Mouse (Mus musculus): ENCODE data around the gene Kctd21. TPM values are rescaled to one million over a fixed set of nuclear protein-coding genes. Genes with fewer than 3 reads are reported as not detected.
A peak's percentile ranks its signal among the peaks of the same experiment; 100 is the strongest.

Gene Kctd21
- polyA plus RNA-seq (2015; fragmentation: Nextera tagmentation; extraction: Ambion mirVana) = 1.1 and 1.4 TPM in 2 replicates

GRCm38 (mm10) chr7:97331726-97332666 is at the start of gene Kctd21, which contains the start of gene Usp35:
Gene Kctd21, plus strand, starts transcription at chr7:97332327.
Gene Usp35, minus strand, starts transcription at chr7:97332020.
- Histone ChIP-seq H3K4me2 (ENCODE audit: low read depth, low read length) (peak within 1 kb of the TSS; percentile 91), H3K9me3 (replicated peaks; ENCODE audit: control insufficient read depth, low read length) (no peaks in the 10 kb centered on the region), H3K36me3 (ENCODE audit: control insufficient read depth, insufficient read depth) (no peaks in the 10 kb centered on the region), H3K4me3 (ENCODE audit: low read depth, low read length) (peak within 1 kb of the TSS; percentile 82), H3K4me1 (ENCODE audit: control insufficient read depth, low read depth, low read length) (peaks cover 13% of the 10 kb centered on the region), H3K27ac (ENCODE audit: low read length) (no peak within 1 kb of the TSS), H3K27me3 (ENCODE audit: control insufficient read depth, insufficient read depth, low read depth, low read length) (no peaks in the 10 kb centered on the region), H3K9ac (ENCODE audit: low read depth, low read length) (peak within 1 kb of the TSS; percentile 71)
- WGBS (ENCODE audit: insufficient replicate concordance) = under 1% methylated on average over 68 of the region's 68 CpGs
- ATAC-seq (ENCODE audit: low read depth) = peak; percentile 100

GRCm38 (mm10) chr7:97296986-97297385 is 35.1 kb upstream of the Kctd21 start:
- Histone ChIP-seq H3K9ac (ENCODE audit: low read depth, low read length) (no peak overlapping the region), H3K36me3 (ENCODE audit: control insufficient read depth, insufficient read depth) (no peaks in the 10 kb centered on the region), H3K4me3 (ENCODE audit: low read depth, low read length) (no peak overlapping the region), H3K4me1 (ENCODE audit: control insufficient read depth, low read depth, low read length) (no peaks in the 10 kb centered on the region), H3K27ac (ENCODE audit: low read length) (no peak overlapping the region), H3K27me3 (ENCODE audit: control insufficient read depth, insufficient read depth, low read depth, low read length) (no peaks in the 10 kb centered on the region), H3K9me3 (replicated peaks; ENCODE audit: control insufficient read depth, low read length) (no peaks in the 10 kb centered on the region), H3K4me2 (ENCODE audit: low read depth, low read length) (no peak overlapping the region)
- no peak for ATAC-seq (ENCODE audit: low read depth)
- 43% methylated on average over 2 of the region's 2 CpGs for WGBS (ENCODE audit: insufficient replicate concordance)

DNA sequence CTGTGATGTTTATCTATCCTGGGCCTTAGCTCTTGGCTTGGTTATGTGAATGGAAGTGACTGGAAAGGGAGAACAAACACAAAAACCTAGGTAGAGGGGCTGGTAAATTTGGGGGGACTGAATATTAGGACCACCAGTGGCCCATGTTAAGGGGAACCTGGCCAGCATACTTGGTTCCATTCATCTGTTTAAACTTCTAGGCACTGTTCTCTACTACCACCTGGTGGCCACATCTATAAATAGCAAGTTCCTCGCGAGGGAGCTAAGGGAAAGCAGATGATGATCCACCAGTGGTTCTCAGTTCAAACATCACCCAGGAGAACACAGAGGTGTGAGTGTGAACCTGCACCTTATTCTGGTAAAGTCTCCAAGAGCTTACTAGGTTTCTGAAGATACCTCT is 34.7 kb upstream of the Kctd21 start:
- WGBS (ENCODE audit: insufficient replicate concordance) = 0% methylated on average over 2 of the region's 2 CpGs
- no peak overlapping the region for H3K4me3 ChIP-seq (ENCODE audit: low read depth, low read length)
- no peaks in the 10 kb centered on the region for H3K27me3 ChIP-seq (ENCODE audit: control insufficient read depth, insufficient read depth, low read depth, low read length)
- H3K4me2 ChIP-seq (ENCODE audit: low read depth, low read length) = no peak overlapping the region
- no peak overlapping the region for H3K9ac ChIP-seq (ENCODE audit: low read depth, low read length)
- no peak for ATAC-seq (ENCODE audit: low read depth)
- no peaks in the 10 kb centered on the region for H3K4me1 ChIP-seq (ENCODE audit: control insufficient read depth, low read depth, low read length)
- no peak overlapping the region for H3K27ac ChIP-seq (ENCODE audit: low read length)
- no peaks in the 10 kb centered on the region for H3K9me3 ChIP-seq (replicated peaks; ENCODE audit: control insufficient read depth, low read length)
- H3K36me3 ChIP-seq (ENCODE audit: control insufficient read depth, insufficient read depth) = no peaks in the 10 kb centered on the region

DNA sequence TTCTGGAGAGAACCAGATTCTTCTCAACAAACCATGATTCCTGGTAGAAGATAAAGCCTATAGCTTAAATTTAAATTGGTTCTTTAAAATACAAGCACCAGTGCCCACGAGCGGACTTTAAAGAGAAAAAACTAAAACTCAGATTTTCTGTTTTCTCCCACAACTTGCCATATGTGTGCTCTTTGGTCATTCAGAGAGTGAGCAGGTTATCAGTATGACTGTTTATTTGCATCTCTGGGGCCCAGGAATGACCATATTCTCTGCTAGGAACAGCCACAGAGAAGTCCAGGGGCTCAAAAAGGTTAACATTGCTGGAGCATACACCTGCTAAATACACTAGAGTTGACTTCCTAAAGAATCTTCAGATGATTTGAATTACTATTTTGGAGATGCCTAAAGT is 33.8 kb upstream of the Kctd21 start:
- Histone ChIP-seq H3K9ac (ENCODE audit: low read depth, low read length) (no peak overlapping the region), H3K27ac (ENCODE audit: low read length) (no peak overlapping the region), H3K36me3 (ENCODE audit: control insufficient read depth, insufficient read depth) (no peaks in the 10 kb centered on the region), H3K4me2 (ENCODE audit: low read depth, low read length) (no peak overlapping the region), H3K4me1 (ENCODE audit: control insufficient read depth, low read depth, low read length) (no peaks in the 10 kb centered on the region), H3K27me3 (ENCODE audit: control insufficient read depth, insufficient read depth, low read depth, low read length) (no peaks in the 10 kb centered on the region), H3K4me3 (ENCODE audit: low read depth, low read length) (no peak overlapping the region), H3K9me3 (replicated peaks; ENCODE audit: control insufficient read depth, low read length) (no peaks in the 10 kb centered on the region)
- WGBS (ENCODE audit: insufficient replicate concordance) = 75% methylated on average over 2 of the region's 2 CpGs
- ATAC-seq (ENCODE audit: low read depth) = no peak

DNA sequence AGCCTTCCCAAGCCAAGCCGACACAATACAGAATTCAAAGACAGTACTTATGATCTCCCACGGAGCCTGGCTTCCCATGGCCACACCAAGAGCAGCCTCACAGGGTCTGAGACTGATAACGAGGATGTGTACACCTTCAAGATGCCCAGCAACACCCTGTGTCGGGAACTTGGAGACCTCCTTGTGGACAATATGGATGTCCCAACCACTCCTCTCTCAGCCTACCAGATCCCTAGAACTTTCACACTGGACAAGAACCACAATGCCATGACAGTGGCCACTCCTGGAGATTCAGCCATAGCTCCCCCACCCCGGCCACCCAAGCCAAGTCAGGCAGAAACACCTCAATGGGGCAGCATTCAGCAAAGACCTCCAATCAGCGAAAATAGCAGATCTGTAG is 33.2 kb upstream of the Kctd21 start:
- Histone ChIP-seq H3K27ac (ENCODE audit: low read length) (no peak overlapping the region), H3K9me3 (replicated peaks; ENCODE audit: control insufficient read depth, low read length) (no peaks in the 10 kb centered on the region), H3K9ac (ENCODE audit: low read depth, low read length) (no peak overlapping the region), H3K27me3 (ENCODE audit: control insufficient read depth, insufficient read depth, low read depth, low read length) (no peaks in the 10 kb centered on the region), H3K36me3 (ENCODE audit: control insufficient read depth, insufficient read depth) (no peaks in the 10 kb centered on the region), H3K4me2 (ENCODE audit: low read depth, low read length) (no peak overlapping the region), H3K4me3 (ENCODE audit: low read depth, low read length) (no peak overlapping the region), H3K4me1 (ENCODE audit: control insufficient read depth, low read depth, low read length) (no peaks in the 10 kb centered on the region)
- no peak for ATAC-seq (ENCODE audit: low read depth)
- WGBS (ENCODE audit: insufficient replicate concordance) = 71% methylated on average over 6 of the region's 6 CpGs

GRCm38 (mm10) chr7:97300914-97301313 is 31.2 kb upstream of the Kctd21 start:
- Histone ChIP-seq H3K36me3 (ENCODE audit: control insufficient read depth, insufficient read depth) (no peaks in the 10 kb centered on the region), H3K4me2 (ENCODE audit: low read depth, low read length) (no peak overlapping the region), H3K4me1 (ENCODE audit: control insufficient read depth, low read depth, low read length) (no peaks in the 10 kb centered on the region), H3K27ac (ENCODE audit: low read length) (no peak overlapping the region), H3K9ac (ENCODE audit: low read depth, low read length) (no peak overlapping the region), H3K9me3 (replicated peaks; ENCODE audit: control insufficient read depth, low read length) (no peaks in the 10 kb centered on the region), H3K27me3 (ENCODE audit: control insufficient read depth, insufficient read depth, low read depth, low read length) (no peaks in the 10 kb centered on the region), H3K4me3 (ENCODE audit: low read depth, low read length) (no peak overlapping the region)
- ATAC-seq (ENCODE audit: low read depth) = no peak
- 43% methylated on average over 2 of the region's 2 CpGs for WGBS (ENCODE audit: insufficient replicate concordance)

GRCm38 (mm10) chr7:97301321-97301720 is 30.8 kb upstream of the Kctd21 start:
- H3K27ac ChIP-seq (ENCODE audit: low read length) = no peak overlapping the region
- no peak overlapping the region for H3K4me3 ChIP-seq (ENCODE audit: low read depth, low read length)
- H3K4me2 ChIP-seq (ENCODE audit: low read depth, low read length) = no peak overlapping the region
- no peak for ATAC-seq (ENCODE audit: low read depth)
- WGBS (ENCODE audit: insufficient replicate concordance) = 72% methylated on average over 8 of the region's 8 CpGs
- H3K9me3 ChIP-seq (replicated peaks; ENCODE audit: control insufficient read depth, low read length) = no peaks in the 10 kb centered on the region
- no peaks in the 10 kb centered on the region for H3K27me3 ChIP-seq (ENCODE audit: control insufficient read depth, insufficient read depth, low read depth, low read length)
- H3K4me1 ChIP-seq (ENCODE audit: control insufficient read depth, low read depth, low read length) = no peaks in the 10 kb centered on the region
- no peaks in the 10 kb centered on the region for H3K36me3 ChIP-seq (ENCODE audit: control insufficient read depth, insufficient read depth)
- no peak overlapping the region for H3K9ac ChIP-seq (ENCODE audit: low read depth, low read length)

- Histone ChIP-seq H3K27ac (ENCODE audit: low read length) (no peak overlapping the region), H3K36me3 (ENCODE audit: control insufficient read depth, insufficient read depth) (no peaks in the 10 kb centered on the region), H3K4me2 (ENCODE audit: low read depth, low read length) (no peak overlapping the region), H3K9me3 (replicated peaks; ENCODE audit: control insufficient read depth, low read length) (no peaks in the 10 kb centered on the region), H3K9ac (ENCODE audit: low read depth, low read length) (no peak overlapping the region), H3K4me3 (ENCODE audit: low read depth, low read length) (no peak overlapping the region), H3K27me3 (ENCODE audit: control insufficient read depth, insufficient read depth, low read depth, low read length) (no peaks in the 10 kb centered on the region), H3K4me1 (ENCODE audit: control insufficient read depth, low read depth, low read length) (no peaks in the 10 kb centered on the region)
- ATAC-seq (ENCODE audit: low read depth) = no peak
- WGBS (ENCODE audit: insufficient replicate concordance) = 63% methylated on average over 4 of the region's 4 CpGs
These were observed 29.9 kb upstream of the Kctd21 start for GRCm38 (mm10) chr7:97302261-97302660.

- Histone ChIP-seq H3K9me3 (replicated peaks; ENCODE audit: control insufficient read depth, low read length) (no peaks in the 10 kb centered on the region), H3K27ac (ENCODE audit: low read length) (no peak overlapping the region), H3K36me3 (ENCODE audit: control insufficient read depth, insufficient read depth) (no peaks in the 10 kb centered on the region), H3K4me2 (ENCODE audit: low read depth, low read length) (no peak overlapping the region), H3K9ac (ENCODE audit: low read depth, low read length) (no peak overlapping the region), H3K4me1 (ENCODE audit: control insufficient read depth, low read depth, low read length) (no peaks in the 10 kb centered on the region), H3K27me3 (ENCODE audit: control insufficient read depth, insufficient read depth, low read depth, low read length) (no peaks in the 10 kb centered on the region), H3K4me3 (ENCODE audit: low read depth, low read length) (no peak overlapping the region)
- 59% methylated on average over 4 of the region's 4 CpGs for WGBS (ENCODE audit: insufficient replicate concordance)
- ATAC-seq (ENCODE audit: low read depth) = no peak
These were observed 29.3 kb upstream of the Kctd21 start for GRCm38 (mm10) chr7:97302876-97303275.

All from liver, embryonic 16.5 days (tissue).